Mouse (Mus musculus) forebrain, embryonic 16.5 days (tissue): ENCODE data around the gene Hes5. TPM values are rescaled to one million over a fixed set of nuclear protein-coding genes. Genes with fewer than 3 reads are reported as not detected.

Experiments
- ATAC-seq: fragments of 200-750 bp; cut with Nextera tagmentation; 2 replicates; pipeline ENCODE4 v1.8.0; 2017; ENCODE audit warnings: mild to moderate bottlenecking, moderate library complexity
- H3K27ac ChIP-seq: fragments of 300-500 bp; sonication (generic); 2 replicates; pipeline ENCODE4 v1.5.1; 2014; ENCODE audit warnings: low read length, control low read depth
- H3K27me3 ChIP-seq: fragments of 300-500 bp; sonication (generic); replicated peaks from 2 replicates; pipeline ENCODE4 v1.6.1; 2014; ENCODE audit warnings: low read length; ENCODE audit not compliant: control insufficient read depth, insufficient read depth
- H3K36me3 ChIP-seq: fragments of 300-500 bp; sonication (generic); 2 replicates; pipeline ENCODE4 v1.6.1; 2014; ENCODE audit not compliant: control insufficient read depth, insufficient read depth
- H3K4me1 ChIP-seq: fragments of 300-500 bp; sonication (generic); replicated peaks from 2 replicates; pipeline ENCODE4 v1.6.1; 2014; ENCODE audit warnings: low read length; ENCODE audit not compliant: control insufficient read depth, insufficient read depth
- H3K4me2 ChIP-seq: fragments of 300-500 bp; sonication (generic); 2 replicates; pipeline ENCODE4 v1.6.1; 2014; ENCODE audit warnings: mild to moderate bottlenecking, low read length, control low read depth
- H3K4me3 ChIP-seq: fragments of 300-500 bp; sonication (generic); replicated peaks from 2 replicates; pipeline ENCODE4 v1.5.1; 2014; ENCODE audit warnings: mild to moderate bottlenecking, low read length, control low read depth
- H3K9ac ChIP-seq: fragments of 300-500 bp; sonication (generic); replicated peaks from 2 replicates; pipeline ENCODE4 v1.6.1; 2014; ENCODE audit warnings: low read depth, low read length, control low read depth
- H3K9me3 ChIP-seq: fragments of 300-500 bp; sonication (generic); 2 replicates; pipeline ENCODE4 v1.6.1; 2016; ENCODE audit warnings: low read length; ENCODE audit not compliant: control insufficient read depth
- WGBS: fragments of 180-500 bp; shearing (Covaris S2); extraction: QIAGEN DNeasy Blood & Tissue Kit; methylation state at CpG from one replicate; pipeline ENCODE4 v1.1.7; 2014; 5-methylcytosine and 5-hydroxymethylcytosine counted together
- polyA plus RNA-seq: library from polyadenylated mRNA; unstranded; fragments of >200 nt; fragmentation: Nextera tagmentation; extraction: Ambion mirVana; gene quantifications from 2 replicates; pipeline ENCODE4 v1.2.1, GENCODE M21; 2015

Hes5 gene
- polyA plus RNA-seq, 1 experiment from 2014 or later: 91.4 TPM

DNA sequence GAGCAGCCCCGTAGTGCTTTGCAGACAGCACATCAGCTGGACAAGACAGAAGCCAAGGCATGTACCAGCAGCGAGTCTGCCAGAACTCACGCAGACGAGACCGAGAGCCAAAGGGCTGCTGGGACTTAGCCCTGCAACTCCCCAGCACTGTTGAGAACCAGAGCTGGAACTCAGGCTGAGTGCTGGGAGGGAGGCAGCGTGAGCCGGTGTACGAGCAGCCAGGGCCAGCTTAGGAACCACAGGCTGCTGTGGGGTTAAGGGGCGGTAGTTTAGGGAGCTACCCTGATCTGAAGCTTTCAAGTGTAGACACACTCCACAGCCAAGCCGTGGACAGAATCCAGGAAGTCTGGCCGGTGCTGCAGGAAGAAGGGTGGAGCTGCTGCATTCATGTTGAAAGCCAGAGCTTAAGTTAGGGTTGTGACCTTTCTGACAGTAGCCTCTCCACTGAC is 13.5 kb downstream of the Hes5 start:
- Histone ChIP-seq H3K9me3 (no peaks in the 10 kb centered on the region), H3K9ac (no peak overlapping the region), H3K4me1 (no peaks in the 10 kb centered on the region), H3K4me2 (no peak overlapping the region), H3K36me3 (peaks cover 73% of the 10 kb centered on the region), H3K4me3 (no peak overlapping the region), H3K27ac (no peak overlapping the region), H3K27me3 (no peaks in the 10 kb centered on the region)
- ATAC-seq: no peak
- 89% methylated on average over 11 of the region's 11 CpGs for WGBS

DNA sequence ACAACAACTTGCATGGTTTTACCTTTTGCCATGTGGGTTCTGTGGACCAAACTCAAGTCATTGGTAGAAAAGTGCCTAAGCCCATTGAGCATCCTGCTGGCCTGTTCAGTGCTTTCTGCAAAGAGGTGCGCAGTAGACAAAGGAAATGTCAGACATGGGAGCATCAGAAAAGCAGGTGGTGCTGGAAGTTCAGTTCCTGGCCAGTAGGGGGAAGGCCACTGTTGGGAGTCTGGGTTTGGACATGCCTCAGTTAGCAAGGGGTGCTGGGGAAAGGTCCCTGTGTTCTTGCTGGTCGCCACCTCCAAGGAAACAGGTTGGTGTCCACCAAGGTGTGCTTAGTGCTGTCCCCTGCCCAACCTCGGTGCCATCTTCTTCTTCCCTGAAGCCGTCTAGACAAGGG is 19.4 kb downstream of the Hes5 start:
- 88% methylated on average over 4 of the region's 4 CpGs for WGBS
- Histone ChIP-seq H3K27ac (no peak overlapping the region), H3K36me3 (peaks cover 33% of the 10 kb centered on the region)

DNA sequence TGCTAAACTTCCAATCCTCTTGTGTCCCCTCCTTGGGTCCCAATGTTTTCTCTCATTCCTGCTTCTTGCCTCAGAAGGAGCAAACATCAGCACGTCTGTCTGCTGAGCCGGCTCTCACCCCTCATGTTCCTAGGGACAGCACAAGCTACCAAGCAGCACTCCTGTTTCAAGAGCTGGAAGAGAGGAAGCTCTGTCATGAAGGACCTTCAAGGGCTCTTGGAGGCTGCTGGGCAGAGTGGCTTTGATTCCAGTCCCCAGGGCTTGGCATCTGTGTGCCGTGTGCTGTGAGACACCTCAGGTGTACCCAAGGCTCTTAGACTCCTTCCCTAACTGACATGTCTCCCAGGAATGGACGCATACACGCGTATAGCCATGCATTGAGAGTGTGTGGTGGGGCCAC is 20.4 kb downstream of the Hes5 start:
- Histone ChIP-seq H3K4me3 (no peak overlapping the region), H3K9ac (no peak overlapping the region), H3K36me3 (peaks cover 28% of the 10 kb centered on the region), H3K27me3 (no peaks in the 10 kb centered on the region), H3K4me1 (peaks cover 8% of the 10 kb centered on the region), H3K4me2 (no peak overlapping the region), H3K9me3 (no peaks in the 10 kb centered on the region), H3K27ac (no peak overlapping the region)
- 82% methylated on average over 6 of the region's 6 CpGs for WGBS
- no peak for ATAC-seq

More for the DNA sequence above, 19.4 kb downstream of the Hes5 start:
- Histone ChIP-seq H3K9ac (no peak overlapping the region), H3K4me2 (no peak overlapping the region), H3K4me1 (peaks cover 5% of the 10 kb centered on the region; the same call in 1 of the 2 replicates), H3K4me3 (no peak overlapping the region), H3K9me3 (no peaks in the 10 kb centered on the region), H3K27me3 (no peaks in the 10 kb centered on the region)
- ATAC-seq: no peak

DNA sequence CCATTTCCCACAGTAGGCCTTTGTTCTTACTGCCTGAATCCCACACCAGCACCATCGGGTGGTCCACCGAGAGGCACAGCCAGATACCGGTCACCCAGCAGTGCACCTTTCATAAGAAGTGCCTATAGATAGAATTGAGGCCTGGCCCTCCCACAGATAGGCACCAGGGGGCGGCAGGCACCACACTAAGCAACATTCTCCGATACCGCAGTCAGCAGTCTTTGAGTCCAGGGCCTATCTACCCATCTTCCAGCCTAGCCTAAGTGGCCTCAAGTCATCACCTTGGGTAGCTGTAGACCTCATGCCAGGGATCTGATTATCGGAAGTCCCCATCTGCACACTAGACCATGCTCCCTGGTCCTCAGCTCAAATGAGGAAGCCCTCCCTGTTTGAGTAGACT is 20.8 kb downstream of the Hes5 start:
- H3K4me1 ChIP-seq: peaks cover 10% of the 10 kb centered on the region
- no peak overlapping the region for H3K9ac ChIP-seq
- no peak overlapping the region for H3K27ac ChIP-seq
- no peak overlapping the region for H3K4me3 ChIP-seq
- no peaks in the 10 kb centered on the region for H3K27me3 ChIP-seq
- H3K4me2 ChIP-seq: no peak overlapping the region
- H3K9me3 ChIP-seq: no peaks in the 10 kb centered on the region
- peaks cover 24% of the 10 kb centered on the region for H3K36me3 ChIP-seq
- 30% methylated on average over 7 of the region's 7 CpGs for WGBS
- peak; percentile 79 for ATAC-seq

DNA sequence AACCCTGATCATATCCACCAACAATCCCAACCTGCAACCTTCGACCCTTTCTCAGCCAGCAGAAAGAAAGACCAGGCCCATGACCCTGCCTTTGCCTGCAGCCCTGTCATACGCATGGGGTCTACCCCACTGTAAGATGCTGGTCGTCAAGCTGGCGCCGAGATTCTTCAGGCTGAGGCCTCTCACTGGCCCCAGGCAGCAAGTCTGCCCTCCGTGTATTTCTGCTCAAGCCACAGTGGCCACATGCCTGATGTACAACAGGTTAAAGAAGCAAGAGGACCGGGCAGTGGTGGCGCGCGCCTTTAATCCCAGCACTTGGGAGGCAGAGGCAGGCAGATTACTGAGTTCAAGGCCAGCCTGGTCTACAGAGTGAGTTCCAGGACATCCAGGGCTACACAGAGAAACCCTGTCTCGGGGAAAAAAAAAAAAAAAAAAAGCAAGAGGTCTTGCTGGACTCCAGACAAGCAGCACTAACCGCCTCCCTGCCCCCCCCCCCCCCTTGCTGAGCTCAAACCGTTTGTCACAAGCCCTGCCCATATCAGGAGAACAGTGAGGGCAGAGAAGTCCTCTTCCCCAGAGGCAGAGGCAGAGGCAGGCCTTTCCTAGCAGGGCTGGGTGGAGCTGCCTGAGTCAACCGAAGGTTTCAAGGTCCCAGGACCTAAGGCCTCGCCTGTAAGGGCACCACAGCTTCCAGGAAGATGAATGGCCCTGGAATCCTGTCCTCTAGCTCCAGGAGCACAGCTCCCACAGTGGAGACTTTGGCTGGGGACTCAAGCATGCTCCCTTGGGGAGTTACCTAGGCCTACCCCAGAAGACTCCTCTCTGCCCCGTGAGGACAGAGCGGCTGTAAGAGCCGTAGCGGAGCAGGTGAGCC is 21.8 kb downstream of the Hes5 start:
- Histone ChIP-seq H3K27me3 (no peaks in the 10 kb centered on the region), H3K27ac (no peak overlapping the region), H3K4me1 (peaks cover 10% of the 10 kb centered on the region), H3K36me3 (peaks cover 19% of the 10 kb centered on the region), H3K4me3 (no peak overlapping the region), H3K4me2 (no peak overlapping the region), H3K9ac (no peak overlapping the region), H3K9me3 (no peaks in the 10 kb centered on the region)
- whole genome bisulfite sequencing: 79% methylated on average over 19 of the region's 19 CpGs
- no peak for ATAC-seq

DNA sequence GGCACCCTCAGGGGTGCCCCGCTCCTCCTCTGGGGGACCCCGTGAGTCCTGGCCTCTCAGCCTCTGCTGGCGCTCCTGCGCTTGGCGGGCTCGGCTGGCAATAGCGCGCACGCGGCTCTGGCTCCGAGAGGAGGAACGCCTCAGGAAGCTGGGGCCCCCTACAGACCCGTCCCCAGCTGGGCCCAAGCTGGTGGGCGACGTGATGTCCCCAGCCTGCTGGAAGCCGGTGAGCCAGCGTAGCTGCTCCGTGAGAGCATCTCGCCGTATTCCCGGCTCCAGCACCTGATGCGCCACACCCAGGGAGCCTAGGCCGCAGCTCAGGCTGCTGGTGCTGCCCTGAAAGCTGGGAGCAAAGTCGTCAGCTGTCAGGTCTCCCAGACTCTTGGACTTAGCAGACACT is 23.0 kb downstream of the Hes5 start:
- no peak for ATAC-seq
- 16% methylated on average over 24 of the region's 24 CpGs for WGBS
- Histone ChIP-seq H3K36me3 (peaks cover 9% of the 10 kb centered on the region), H3K4me3 (no peak overlapping the region), H3K9me3 (no peaks in the 10 kb centered on the region), H3K27ac (no peak overlapping the region), H3K4me1 (peaks cover 10% of the 10 kb centered on the region), H3K4me2 (no peak overlapping the region), H3K27me3 (no peaks in the 10 kb centered on the region), H3K9ac (no peak overlapping the region)

DNA sequence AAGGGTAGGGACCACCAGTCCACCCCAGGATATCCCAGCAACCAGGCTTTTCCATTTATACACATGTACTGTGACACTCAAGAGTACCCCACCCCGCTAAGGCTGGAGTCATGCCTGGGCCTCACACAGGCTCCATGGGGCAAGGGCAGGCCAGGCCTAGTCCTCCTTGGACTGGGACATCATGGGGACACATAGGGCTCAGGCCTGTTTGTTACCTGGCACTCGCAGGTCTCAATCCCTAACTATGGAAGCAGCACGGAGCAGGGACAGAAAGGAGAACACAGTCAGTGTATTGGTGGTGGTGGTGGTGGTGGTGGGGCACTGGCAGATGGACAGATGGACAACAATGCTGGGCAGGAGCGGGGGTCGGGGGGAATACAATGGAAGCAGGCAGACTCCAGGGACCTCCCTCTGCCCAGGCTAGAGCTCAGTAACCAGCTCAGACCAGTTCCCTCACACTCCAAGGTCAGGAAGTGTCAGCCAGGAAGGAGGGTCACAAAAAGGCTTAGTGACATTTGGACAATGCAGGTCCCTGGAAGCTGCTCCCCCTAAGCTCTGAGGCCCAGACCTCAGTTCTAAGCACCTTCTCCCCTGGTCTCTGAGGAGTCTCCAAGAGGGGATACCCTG is 24.5 kb downstream of the Hes5 start:
- H3K27ac ChIP-seq: no peak overlapping the region
- no peaks in the 10 kb centered on the region for H3K27me3 ChIP-seq
- no peak overlapping the region for H3K4me2 ChIP-seq
- peaks cover 6% of the 10 kb centered on the region for H3K36me3 ChIP-seq
- H3K9ac ChIP-seq: peak overlapping the region; percentile 48; the same call in 1 of the 2 replicates
- no peaks in the 10 kb centered on the region for H3K9me3 ChIP-seq
- H3K4me1 ChIP-seq: peaks cover 10% of the 10 kb centered on the region
- ATAC-seq: no peak
- WGBS: 61% methylated on average over 5 of the region's 5 CpGs
- H3K4me3 ChIP-seq: no peak overlapping the region

DNA sequence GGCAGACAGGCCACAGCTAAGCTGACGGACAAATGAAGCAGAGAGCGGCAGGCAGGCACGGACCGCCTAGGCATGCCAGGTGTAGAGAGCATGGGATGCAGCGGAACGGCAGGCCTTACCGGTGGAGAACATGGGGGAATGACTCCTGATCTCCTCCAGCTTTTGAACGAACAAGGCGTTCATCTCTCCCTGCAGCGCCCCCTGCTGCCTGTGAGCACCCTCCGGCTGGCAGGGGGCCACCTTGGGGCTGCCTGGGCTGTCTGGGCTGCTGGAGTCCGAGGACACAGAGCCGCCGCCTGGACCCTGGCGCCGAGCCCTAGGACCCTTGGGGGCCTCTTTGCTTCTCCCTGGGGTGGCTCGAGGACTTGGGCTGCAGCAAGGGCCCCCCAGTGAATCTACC is 25.4 kb downstream of the Hes5 start:
- no peak overlapping the region for H3K27ac ChIP-seq
- peak overlapping the region; percentile 48 for H3K9ac ChIP-seq
- whole genome bisulfite sequencing: 15% methylated on average over 17 of the region's 17 CpGs
- peak; percentile 11; the same call in 1 of the 2 replicates for ATAC-seq
- no peak overlapping the region for H3K4me3 ChIP-seq
- H3K36me3 ChIP-seq: no peaks in the 10 kb centered on the region
- H3K9me3 ChIP-seq: no peaks in the 10 kb centered on the region
- H3K4me1 ChIP-seq: peaks cover 10% of the 10 kb centered on the region
- peak overlapping the region; percentile 21; the same call in 1 of the 2 replicates for H3K4me2 ChIP-seq
- no peaks in the 10 kb centered on the region for H3K27me3 ChIP-seq

DNA sequence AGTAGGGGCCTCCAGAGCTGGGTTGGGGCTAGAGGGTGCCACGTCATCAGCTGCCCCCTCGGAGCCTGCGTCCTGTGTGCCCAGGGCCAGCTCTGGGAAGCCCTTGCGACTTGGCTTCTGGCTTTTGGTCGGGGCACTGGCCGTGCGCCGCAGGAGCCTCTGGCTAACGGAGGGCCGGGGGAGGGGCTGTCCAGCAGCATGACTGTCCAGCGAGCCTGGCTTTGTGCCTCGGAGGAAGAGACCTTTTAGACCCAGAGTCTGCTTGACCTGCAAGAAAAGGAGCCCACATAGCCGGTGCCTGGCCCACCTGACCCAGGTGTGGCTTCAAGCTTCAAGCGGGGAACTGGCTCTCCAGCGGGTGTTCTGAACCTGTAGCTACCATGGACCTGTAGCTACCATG is 26.0 kb downstream of the Hes5 start:
- H3K9ac ChIP-seq: no peak overlapping the region
- H3K27me3 ChIP-seq: no peaks in the 10 kb centered on the region
- no peak overlapping the region for H3K4me2 ChIP-seq
- H3K27ac ChIP-seq: no peak overlapping the region
- no peaks in the 10 kb centered on the region for H3K9me3 ChIP-seq
- 65% methylated on average over 15 of the region's 15 CpGs for WGBS
- no peak overlapping the region for H3K4me3 ChIP-seq
- peaks cover 10% of the 10 kb centered on the region for H3K4me1 ChIP-seq
- H3K36me3 ChIP-seq: no peaks in the 10 kb centered on the region
- no peak for ATAC-seq
